Mouse (Mus musculus) embryonic facial prominence, embryonic 12.5 days (tissue): ENCODE data around the gene Aamp. TPM values are rescaled to one million over a fixed set of nuclear protein-coding genes. Genes with fewer than 3 reads are reported as not detected.

Source experiments
- polyA plus RNA-seq: library from polyadenylated mRNA; unstranded; fragments of >200 nt; fragmentation: Nextera tagmentation; extraction: Ambion mirVana; gene quantifications from 2 replicates; pipeline ENCODE4 v1.2.1, GENCODE M21; 2016

The Aamp gene
- polyA plus RNA-seq, 1 experiment from 2014 or later, result 211 TPM

Other genes with a start within 250 kb of the Aamp start
- 38.8 and 39.4 TPM in 2 replicates for gene Tns1, start 160.3 kb downstream of the Aamp start, polyA plus RNA-seq
- gene Rufy4, start 159.2 kb downstream of the Aamp start, polyA plus RNA-seq, result 0.22 and 0.26 TPM in 2 replicates
- 0.08 and 0.10 TPM in 2 replicates for gene Cxcr2, start 130.7 kb downstream of the Aamp start, polyA plus RNA-seq
- gene Cxcr1, start 90.1 kb downstream of the Aamp start, polyA plus RNA-seq, result not detected in 2 replicates
- gene Arpc2, start 48.7 kb downstream of the Aamp start, polyA plus RNA-seq, result 378 and 381 TPM in 2 replicates
- gene Gpbar1, start 6.2 kb downstream of the Aamp start, polyA plus RNA-seq, result not detected in 2 replicates
- gene Pnkd, start 192 bp upstream of the Aamp start, polyA plus RNA-seq, result 106 TPM in 2 replicates
- gene Tmbim1, start 20.9 kb upstream of the Aamp start, polyA plus RNA-seq, result 18.4 and 20.1 TPM in 2 replicates
- gene Catip, start 77.4 kb upstream of the Aamp start, polyA plus RNA-seq, result 0.93 and 0.98 TPM in 2 replicates
- gene Slc11a1, start 90.5 kb upstream of the Aamp start, polyA plus RNA-seq, result 4.1 and 5.0 TPM in 2 replicates
- 75.7 and 78.9 TPM in 2 replicates for gene Ctdsp1, start 106.8 kb upstream of the Aamp start, polyA plus RNA-seq
- 0.23 and 0.24 TPM in 2 replicates for gene Vil1, start 124.6 kb upstream of the Aamp start, polyA plus RNA-seq
- 70.1 and 71.5 TPM in 2 replicates for gene Cnot9, start 221.3 kb upstream of the Aamp start, polyA plus RNA-seq